Mouse (Mus musculus) adrenal gland, adult 8-10 months (tissue): ENCODE measurements at regions not wholly inside any gene's neighbourhood (a gene's known extent, or its start where the extent isn't known, plus 50 kb on each side); places are given as distances from the start of the nearest gene placed in this dataset.

Source experiments
- DNase-seq: peaks from one replicate; pipeline ENCODE4 v3.0.0; 2022

DNA sequence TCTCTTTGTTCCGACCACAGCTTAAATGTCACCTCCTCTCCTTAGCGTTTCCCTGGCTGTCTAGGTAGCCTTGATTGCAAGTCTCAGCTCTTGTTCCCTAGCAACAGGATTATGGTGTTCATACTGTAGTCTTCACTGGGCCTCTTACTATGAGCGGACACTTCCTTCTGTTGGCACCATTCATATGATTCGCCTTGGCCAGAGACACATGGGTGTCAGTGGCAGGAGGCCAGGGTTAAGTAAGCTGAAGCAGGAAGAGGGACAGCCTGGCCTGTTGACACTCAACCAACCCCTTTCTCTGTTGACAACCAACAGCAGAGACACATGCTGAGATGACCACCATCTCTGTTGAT is 445.9 kb downstream of the Wdr11 start:
- peak; percentile 42 for DNase-seq

DNA sequence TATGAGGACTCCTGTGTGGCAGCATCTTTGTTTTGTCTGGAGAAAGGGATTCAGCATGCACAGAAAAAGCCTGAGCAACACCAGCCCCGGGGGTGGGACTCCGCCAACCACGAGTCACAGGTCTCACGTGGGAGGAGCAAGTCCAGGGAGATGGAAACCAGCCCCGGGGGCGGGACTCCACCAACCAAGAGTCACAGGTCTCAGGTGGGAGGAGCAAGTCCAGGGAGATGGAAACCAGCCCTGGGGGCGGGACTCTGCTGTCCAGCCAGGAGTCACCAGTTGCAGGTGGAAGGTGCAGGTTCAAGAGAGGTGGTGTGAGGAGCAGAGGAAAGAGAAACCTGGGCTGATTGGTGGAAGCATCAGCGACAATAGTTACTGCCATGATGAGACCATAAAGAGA is 448.9 kb downstream of the Wdr11 start:
- DNase-seq, result no peak

DNA sequence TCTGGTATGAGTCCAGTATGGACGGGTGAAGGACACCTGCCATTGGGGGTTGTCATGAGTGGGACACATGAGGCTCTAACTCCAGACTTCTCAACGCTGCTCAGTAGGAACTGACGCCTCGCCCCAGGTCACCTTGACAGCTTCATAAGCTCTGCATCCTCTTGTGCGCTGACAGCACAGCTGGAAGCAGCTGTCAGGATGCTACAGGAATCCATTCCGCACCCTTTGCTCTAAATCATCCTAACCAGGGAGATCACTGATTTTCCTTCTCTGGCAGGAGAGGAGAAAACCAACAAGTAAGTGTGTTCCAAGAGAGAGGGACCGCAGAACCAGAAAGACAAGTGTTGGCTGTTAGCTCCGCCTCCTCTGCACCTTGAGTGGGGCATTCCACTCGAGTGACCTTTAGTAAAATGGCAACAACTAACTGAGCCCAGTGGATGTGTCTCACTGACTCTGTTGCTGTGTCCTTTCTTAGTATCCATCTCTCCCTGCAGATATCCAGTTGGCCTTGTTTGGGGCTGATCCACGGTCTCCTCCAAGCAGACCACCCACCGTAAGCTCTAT is 449.8 kb downstream of the Wdr11 start:
- DNase-seq, result no peak

DNA sequence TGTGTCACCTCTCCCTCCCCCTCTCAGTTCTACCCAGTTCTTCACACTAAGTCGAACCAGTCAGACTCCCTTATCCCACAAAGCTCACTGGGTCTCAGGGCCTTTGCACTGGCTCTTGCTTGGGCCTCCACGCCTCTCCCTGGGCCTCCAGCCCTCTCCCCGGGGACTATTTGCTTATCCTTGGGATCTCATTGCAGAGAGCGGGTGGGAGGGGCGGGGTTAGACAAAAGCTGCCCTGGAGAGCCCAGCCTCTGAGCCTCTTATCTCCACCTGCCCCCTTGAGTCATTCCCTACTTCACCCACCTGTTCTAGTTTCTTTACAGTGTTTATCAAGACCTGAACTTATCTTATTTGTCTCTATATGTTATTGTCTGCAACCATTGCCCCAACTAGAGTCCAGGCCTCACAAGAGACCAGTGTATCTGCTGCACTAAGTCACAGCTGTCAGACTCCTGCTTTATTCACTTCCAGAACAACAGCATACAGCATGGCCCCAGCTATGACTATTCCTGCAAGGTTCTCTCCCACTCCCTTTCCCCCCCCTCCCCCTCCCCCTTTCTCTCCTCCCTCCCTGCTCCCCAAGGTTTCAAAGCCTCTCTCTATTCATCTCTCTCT is 450.7 kb downstream of the Wdr11 start:
- DNase-seq, result no peak

DNA sequence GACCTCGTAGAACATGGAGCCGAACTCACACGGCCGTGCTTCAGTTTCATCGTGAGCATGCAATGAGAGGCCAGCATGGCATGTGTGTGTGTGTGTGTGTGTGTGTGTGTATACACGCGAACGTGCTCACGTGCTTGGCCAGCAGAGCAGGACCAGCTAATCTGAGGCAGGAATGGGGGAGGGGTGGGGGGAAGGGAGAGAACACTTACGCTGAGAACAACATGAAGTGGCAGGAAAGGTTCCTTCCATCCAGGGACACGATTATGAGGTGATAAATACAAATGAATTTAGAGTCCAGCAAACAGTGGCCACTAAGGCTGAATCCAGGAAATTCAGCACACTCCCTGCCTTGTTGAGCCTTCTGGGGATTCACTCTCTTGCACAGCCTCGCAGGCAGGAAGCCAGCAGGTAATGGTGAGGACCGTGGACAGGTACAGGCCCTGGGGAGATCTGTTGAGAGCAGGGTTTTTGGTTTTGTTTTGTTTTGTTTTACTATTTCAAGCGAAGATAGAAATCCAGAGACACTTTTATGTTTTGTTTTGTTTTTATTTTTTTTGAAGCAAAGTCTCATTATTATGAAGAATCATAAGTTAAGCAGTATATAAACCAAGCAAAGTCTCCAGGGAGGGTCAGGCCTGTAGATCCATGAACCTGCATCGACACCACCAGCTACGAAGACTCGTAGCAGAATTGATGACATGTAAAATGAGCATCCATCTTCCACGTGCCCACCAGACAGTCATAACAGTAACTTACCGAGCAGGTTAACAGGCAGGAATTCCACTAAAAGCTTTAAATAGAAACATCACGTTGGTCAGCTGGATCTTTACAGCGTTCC is 452.0 kb downstream of the Wdr11 start:
- DNase-seq, result no peak

DNA sequence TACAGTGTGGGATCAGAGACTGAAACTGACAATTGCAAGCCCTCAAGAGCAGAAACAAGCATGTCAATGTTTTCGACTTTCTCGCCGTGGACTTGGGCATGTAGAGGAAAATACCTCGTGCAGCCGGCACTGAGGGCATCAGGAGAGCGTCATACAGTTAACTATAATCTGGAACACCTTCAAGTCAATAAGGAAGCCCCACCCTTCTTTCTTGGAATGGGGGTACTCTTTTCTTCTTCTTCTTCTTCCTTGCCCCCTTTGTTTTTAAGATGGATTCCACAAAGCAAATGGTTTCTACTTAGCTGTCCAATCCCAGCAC is 452.5 kb downstream of the Wdr11 start:
- no peak for DNase-seq

DNA sequence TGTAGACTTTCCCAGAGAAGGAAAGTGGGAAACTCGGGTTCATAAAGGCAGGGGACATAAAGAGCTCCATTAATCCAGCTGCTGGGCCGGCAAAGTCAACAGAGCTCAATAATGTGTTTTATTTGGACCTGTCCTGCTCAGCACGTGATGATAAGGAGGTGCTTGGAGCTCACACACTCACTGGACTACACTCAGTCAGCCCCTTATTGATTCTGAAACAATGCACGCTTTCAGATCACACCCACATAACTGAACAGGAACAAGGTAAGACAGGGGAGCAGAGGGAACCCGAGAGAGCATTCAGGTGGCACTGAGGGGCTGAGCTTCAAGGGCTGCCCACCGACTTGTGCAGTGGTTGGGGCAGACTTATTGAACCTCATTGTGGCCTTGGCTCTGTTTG is 452.9 kb downstream of the Wdr11 start:
- DNase-seq, result no peak

DNA sequence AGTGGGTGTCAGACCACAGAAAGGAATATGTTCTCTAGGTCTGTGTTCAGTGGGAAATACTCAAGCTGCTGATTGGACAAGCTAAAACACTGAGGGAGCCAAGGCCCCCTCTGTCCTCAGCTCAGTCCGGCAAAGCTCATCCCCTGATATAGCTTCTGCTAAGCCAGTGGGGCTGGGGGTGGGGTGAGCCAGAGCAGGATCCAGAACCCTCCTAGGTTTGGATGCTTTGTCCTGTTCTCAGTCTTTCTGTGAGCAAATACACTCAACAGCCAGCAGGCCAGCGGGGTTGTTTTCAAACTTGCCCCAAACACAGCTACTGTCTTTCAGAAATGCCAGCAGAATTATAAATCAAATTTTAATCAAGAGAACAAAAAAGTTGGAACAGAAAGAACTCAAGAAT is 454.4 kb downstream of the Wdr11 start:
- peak; percentile 26 for DNase-seq

DNA sequence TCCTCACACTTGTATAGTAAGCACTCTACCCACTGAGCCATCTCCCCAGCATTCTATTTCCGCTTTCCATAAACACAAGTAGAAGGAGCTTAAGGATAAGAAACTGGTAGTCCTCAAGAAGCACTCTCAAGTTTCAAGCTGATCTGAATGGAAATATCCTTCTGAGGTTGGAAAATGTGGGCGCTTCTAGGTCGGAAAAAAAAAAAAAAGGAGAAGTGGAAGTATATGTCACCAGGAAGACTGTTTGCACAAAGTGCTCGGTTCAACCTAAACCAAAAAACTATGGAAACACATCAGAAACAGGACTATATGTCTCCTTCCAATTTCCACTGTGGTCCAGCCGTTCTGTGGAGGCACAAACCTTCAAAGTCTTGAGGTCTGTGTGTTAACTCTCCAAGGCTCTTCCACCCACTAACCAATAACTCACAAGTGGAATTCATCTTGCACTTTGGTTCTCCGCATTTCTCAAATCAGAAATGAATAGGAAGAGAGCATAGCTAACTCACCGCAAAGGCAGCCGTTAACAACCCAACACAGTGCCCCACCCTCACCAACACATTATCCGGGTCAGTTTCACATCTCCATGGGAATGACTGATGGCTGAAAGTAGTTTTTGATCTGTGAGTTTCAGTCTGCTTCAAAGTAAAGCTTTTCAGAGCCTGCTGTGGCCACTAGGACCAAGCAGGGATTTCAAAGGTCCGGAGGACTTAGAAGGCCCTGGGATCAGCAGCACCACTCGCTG is 455.8 kb downstream of the Wdr11 start:
- no peak for DNase-seq

DNA sequence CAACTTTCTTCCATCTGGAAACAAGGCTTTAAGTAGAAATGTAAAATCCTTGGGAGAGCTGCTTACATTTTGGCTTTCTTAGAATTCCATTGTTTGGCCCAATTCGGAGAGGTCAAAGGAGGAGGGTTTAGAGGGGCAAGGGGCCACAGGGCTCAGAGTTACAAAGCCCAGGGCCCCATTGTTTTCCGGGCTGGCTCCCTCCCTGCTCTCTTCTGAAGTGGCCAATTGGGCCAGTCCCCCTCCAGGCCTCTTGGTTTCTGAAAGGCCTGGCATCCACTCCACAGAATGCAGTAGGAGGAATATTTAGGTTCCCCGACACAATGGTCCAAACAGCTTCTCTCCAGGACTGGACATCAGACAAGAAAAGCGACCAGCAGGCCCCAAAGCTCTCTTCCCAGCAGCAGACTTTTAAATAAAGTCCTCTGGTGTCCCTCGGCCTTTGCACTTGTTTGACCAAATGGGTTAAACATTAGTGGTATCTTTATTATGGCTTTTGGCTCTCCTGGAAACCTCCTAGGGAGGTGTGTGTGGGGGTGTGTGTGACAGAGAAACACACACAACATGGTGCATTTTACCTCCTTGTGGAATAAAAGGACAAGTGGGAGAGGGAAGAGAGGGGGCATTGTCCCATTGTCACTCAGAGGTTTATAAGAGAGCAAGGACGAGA is 456.6 kb downstream of the Wdr11 start:
- DNase-seq, result no peak

DNA sequence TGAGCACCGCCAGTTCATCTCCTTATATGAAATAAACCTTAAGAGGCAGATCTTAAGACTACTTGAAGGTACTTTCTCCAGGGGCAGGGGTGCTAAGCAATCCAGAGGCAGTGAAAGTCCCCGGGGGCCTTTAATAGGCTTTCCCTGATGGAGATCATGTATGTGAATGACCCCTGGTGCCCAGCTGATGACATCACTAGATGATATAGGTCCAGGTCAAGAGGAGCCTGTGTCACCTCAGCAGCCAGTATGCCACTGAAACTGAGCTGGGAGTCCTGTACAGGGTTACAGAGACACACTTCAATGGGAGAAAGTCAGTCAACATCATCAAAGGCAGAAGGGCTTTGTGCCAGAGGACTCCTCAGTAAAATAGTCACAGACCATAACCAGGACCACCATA is 457.8 kb downstream of the Wdr11 start:
- no peak for DNase-seq

DNA sequence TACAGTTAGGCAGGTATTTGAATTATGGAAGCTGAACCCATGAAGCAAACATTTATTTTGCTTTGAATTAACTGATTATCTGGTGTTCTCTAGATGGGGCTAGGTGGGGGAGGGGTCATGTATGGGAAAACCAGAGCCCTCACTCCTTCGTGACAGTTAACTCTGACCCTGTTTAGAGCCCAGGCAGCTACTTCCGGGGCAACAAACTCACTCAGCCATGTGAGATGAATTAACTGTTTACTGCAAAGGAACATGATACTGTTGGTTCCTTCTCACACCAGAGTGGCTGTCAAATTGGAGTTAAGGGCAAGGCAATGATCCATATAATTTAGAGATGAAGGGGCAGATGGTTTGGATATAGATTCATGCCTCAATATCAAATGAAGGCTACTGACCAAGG is 458.5 kb downstream of the Wdr11 start:
- no peak for DNase-seq

DNA sequence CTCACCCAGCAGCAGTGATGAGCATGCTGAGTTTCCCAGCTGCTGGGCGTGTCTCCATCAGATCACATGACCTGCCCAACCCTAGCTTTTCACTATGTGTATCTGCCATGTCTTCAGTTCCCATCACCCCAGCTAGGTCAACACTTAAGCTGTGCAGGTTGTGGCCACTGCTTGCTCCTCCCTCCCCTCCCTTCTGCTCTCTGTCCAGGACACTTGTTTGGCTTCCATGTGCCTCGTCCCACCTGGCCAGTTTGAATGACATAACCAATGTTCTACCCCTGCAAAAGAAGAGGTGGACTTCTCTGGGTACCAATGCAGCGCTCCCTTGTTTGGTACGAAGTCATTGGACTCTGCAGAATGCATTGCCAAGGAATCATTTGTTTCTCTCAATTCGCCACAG is 460.7 kb downstream of the Wdr11 start:
- no peak for DNase-seq

DNA sequence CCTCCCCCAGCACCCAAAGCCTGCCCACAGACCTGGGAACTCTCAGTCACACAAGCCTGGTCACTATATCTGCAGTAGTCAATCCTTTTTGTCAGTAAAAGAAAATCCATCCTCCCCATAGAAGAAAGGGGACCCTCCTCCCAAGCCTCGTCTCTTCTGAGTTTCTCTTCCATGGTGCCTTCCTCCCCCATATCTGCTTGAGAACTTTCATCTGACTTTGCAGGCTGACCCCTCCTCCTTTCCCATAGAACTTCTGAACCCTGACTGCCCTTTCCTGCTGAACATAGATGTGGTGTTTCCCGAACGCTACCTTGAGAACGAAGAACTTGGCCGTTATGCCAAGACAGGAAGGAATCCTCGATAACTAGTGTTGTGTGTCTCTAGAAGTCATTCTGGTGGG is 462.5 kb downstream of the Ate1 start:
- DNase-seq, result no peak

DNA sequence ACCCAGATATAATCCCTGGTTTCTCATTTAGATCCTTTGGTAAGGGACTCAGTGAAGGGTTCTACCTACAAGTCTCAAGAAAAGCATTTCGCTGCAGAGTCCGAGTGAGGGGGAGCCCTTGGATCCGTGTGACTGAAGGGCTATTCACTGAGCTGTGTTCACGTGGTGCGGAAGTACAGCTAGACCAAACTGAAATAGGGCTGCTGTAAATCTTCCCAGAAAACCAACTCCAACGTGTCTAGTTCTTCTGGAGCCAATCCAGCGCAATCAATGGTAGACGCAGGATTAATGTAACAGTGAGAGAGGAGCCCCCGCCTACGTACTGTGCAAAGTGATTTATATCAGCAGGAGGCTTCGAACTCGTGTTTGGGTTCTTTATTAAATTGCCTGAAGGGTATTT is 461.9 kb downstream of the Ate1 start:
- no peak for DNase-seq

DNA sequence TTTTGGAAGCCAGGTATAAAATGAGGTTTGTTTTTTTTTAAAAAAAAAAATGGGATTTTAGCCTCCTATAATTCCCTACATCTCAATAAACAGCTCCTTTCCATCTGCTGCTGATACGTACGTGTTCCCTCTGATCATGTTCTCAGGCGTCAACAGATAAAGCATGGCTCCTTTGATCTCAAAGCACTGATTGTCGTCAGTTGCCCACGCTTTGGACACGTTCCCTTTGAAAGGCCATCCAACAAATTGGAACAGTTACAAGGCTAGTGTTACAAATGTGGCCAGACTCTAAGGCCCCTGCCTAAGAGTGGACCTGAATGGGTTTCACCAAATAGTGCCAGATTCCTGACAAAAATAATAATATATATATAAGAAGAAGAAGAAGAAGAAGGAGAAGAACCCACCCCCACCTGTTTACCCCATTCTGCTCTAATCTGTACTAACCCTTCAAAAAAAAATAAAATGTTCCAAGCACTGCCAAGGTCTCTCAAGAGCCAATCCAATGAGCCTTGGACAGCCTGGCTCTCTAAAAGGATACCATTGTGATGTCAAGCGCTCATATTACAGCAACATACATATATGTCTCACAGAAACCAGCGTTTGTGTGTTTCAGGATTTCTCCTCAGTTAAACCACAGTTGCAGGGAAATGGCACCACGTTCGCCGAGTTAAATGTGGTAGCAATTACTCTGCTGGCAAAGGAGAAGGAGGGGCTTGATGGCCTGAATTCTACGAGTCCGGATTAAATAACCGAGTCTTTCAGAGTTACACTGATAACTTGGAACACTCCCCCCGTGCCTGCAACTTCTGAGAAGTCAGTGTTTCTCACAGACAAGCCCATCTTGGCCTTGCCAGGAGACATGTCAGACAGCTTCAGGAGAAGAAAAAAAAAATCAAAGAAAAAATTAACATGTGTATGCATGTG is 460.2 kb downstream of the Ate1 start:
- no peak for DNase-seq

DNA sequence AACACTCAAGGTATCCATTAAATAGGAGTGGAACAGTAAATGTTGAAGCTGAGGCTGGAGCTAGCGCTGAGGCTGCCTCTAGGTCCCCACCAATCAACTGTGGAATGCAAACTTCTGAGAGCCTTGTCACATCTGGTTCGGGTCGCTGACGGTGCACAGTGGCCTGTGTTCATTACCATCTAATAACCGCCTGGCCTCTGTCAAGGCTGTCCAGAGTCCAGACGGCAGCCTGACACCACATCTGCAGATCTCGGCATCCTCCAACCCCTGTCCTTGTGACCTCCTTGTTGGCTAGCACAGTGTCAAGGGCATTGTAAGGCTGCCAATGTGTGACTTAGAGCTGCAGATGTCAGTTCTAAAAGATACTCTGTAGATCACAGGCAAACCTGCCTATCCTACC is 455.7 kb downstream of the Ate1 start:
- peak; percentile 57 for DNase-seq

DNA sequence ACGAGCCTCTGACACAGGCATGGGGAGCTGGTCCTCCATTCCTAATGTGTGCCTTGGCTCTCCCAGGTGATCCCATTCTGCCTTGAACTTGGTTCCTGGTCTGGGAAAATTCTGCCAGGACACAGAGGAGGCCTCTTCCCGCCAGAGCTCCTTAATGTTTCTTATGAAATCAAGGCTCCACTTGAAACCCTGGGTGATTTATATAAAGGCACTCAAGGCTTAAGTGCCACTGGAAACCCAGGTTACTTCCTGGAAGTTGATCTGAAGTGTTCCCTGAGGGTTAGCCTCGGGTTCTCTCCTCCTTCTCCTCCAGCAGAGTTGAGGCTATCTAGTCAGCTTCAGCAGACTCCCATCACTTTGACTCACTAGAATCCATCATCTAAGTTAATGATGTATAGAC is 451.9 kb downstream of the Ate1 start:
- no peak for DNase-seq

DNA sequence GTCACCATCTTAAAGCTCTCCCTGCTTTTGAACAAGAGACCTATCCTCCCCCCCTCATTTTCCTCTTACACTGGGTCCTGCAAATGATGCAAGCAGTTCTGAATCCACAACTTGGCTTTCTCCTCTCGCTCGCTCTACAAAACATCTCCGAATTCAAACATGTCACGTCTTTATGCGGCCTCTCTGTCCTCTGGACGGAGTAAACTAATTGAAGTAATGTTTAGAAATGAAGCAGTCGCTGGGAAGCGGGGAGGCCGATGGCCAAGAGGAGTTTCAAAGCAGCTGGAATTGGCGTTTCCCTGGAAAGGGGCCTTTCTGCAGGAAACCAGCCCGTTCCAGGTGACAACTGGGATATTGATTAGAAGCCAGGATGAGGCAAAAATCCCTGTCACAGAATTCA is 446.8 kb downstream of the Ate1 start:
- no peak for DNase-seq

DNA sequence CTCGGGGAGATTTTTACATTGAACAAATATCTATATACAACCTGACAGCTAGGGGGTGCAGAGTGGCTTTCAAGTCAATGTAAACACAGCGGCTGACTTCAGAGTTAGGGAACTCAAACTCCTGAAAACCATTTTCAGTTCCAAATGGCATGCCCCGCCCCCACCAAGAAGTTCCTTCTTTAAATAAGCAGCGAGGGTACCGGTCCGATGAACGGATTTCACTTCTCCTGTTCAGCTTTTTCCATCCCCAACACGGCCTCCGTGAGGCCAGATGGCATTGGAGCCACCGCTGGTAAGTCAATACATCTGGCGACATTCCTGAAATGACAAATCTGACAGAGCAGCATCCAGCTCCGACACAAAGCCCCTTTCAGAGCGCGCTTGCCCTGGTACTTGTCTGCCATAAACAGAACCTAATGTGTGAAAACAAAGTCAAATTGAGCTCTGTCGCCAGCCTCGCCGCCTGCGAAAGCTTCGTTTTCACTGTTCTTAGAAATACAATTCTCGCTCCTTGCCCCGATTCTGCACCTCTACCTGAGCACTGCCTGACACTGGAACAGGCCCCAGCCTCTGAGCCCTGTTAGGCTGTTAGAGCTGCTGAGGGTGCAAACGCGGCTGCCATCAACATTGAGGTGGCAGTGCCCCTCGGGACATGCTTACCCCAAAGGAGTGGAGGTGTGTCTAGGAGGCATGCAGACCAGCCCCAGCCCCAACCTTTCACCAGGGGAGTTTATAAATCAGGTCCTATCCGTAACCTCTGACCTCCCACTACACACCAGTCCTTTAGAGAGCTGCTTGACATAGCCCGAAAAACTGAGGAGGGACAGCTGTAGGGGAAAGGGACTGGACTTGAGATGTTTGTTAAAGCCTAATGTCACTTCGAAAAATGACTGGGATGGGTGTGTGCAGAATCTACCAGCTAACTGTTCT is 446.0 kb downstream of the Ate1 start:
- no peak for DNase-seq

DNA sequence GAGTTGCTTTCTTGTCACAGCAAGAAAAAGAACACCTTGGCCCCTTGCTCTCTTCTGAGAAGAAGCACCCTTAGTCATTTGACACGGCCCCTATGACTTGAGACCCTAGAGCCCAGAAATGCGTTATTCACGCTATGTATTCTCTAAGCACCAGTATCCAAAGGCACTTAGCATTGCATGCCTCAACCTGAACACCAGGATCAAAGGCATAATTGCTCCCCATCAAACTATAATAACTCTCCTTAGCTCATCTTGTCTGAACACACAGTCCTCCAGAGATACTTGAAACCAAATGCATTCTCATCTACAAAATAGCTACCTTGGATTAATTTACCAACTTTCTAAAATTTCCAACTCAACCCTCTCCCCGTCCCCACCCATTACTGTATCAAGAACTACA is 437.5 kb downstream of the Ate1 start:
- no peak for DNase-seq
